Mouse (Mus musculus) NIH3T3 (cell line): ENCODE measurements around the gene Sdc1.
A peak's percentile ranks its signal among the peaks of the same experiment; 100 is the strongest.

Experiments used
- DNase-seq: peaks from one replicate; pipeline ENCODE4 v3.0.0-alpha.2; 2012; ENCODE audit warnings: low read depth

Gene Sdc1

GRCm38 (mm10) chr12:8770946-8771843 is at the start of gene Sdc1:
Gene Sdc1 (plus strand): TSS chr12:8771323.
- peak; percentile 87 for DNase-seq

- DNase-seq: peak; percentile 15
Observed at GRCm38 (mm10) chr12:8726890-8727289, 44.2 kb upstream of the Sdc1 start.

- DNase-seq: peak; percentile 15
Observed at GRCm38 (mm10) chr12:8728739-8729138, 42.4 kb upstream of the Sdc1 start.

GRCm38 (mm10) chr12:8753654-8754053 is 17.5 kb upstream of the Sdc1 start:
- no peak for DNase-seq

GRCm38 (mm10) chr12:8754116-8754515 is 17.0 kb upstream of the Sdc1 start:
- peak; percentile 15 for DNase-seq

GRCm38 (mm10) chr12:8758029-8758428 is 13.1 kb upstream of the Sdc1 start:
- DNase-seq: no peak

- no peak for DNase-seq
Observed at GRCm38 (mm10) chr12:8759115-8759514, 12.0 kb upstream of the Sdc1 start.

GRCm38 (mm10) chr12:8759779-8760178 is 11.3 kb upstream of the Sdc1 start:
- no peak for DNase-seq

- DNase-seq: no peak
Observed at GRCm38 (mm10) chr12:8760561-8760960, 10.6 kb upstream of the Sdc1 start.

GRCm38 (mm10) chr12:8761058-8761457 is 10.1 kb upstream of the Sdc1 start:
- DNase-seq: no peak

- peak; percentile 51 for DNase-seq
Observed at GRCm38 (mm10) chr12:8762667-8763066, 8.5 kb upstream of the Sdc1 start.

GRCm38 (mm10) chr12:8764221-8764930 is 6.7 kb upstream of the Sdc1 start:
- DNase-seq: peak; percentile 40

- peak; percentile 65 for DNase-seq
Observed at GRCm38 (mm10) chr12:8771844-8772380, 789 bp downstream of the Sdc1 start.

- DNase-seq: peak; percentile 68
Observed at GRCm38 (mm10) chr12:8772451-8773143, 1.5 kb downstream of the Sdc1 start.

- peak; percentile 47 for DNase-seq
Observed at GRCm38 (mm10) chr12:8773336-8773735, 2.2 kb downstream of the Sdc1 start.

- peak; percentile 30 for DNase-seq
Observed at GRCm38 (mm10) chr12:8774183-8774582, 3.1 kb downstream of the Sdc1 start.

- DNase-seq: no peak
Observed at GRCm38 (mm10) chr12:8776206-8776605, 5.1 kb downstream of the Sdc1 start.

GRCm38 (mm10) chr12:8776741-8777140 is 5.6 kb downstream of the Sdc1 start:
- DNase-seq: no peak

GRCm38 (mm10) chr12:8778106-8778505 is 7.0 kb downstream of the Sdc1 start:
- no peak for DNase-seq

GRCm38 (mm10) chr12:8779851-8780250 is 8.7 kb downstream of the Sdc1 start:
- no peak for DNase-seq

GRCm38 (mm10) chr12:8781121-8781520 is 10.0 kb downstream of the Sdc1 start:
- no peak for DNase-seq

- peak; percentile 56 for DNase-seq
Observed at GRCm38 (mm10) chr12:8781681-8782378, 10.7 kb downstream of the Sdc1 start.
